Mouse (Mus musculus) spleen, postnatal 10 days (tissue): ENCODE measurements around the gene Setx.

Experiments used
- DNase-seq, 2 experiments: peaks; one replicate each; pipeline ENCODE4 v3.0.0; 2021 to 2022; ENCODE audit warnings: low spot score in 2 of 2

Gene Setx

DNA sequence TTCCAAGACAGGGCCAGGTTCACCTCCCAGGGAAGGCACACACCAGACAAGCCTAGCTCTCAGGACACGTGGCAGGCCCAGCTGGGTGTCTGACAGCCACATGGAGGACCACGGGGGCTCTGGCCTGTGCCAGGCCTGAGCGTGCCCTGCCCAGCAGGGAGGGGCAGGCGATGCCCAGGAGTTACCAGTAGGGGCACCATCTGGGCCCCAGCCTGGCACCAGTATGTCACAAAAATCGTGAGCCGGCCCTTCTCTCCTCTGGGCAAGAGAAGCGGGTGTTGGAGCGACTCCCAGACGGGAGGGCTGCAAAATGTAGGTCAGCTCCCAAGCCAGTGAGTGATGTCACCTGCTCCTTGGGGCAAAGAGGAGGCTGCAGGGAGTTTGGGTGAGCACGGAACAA lies 93.9 kb downstream of the Setx start:
- DNase-seq = no peak

DNA sequence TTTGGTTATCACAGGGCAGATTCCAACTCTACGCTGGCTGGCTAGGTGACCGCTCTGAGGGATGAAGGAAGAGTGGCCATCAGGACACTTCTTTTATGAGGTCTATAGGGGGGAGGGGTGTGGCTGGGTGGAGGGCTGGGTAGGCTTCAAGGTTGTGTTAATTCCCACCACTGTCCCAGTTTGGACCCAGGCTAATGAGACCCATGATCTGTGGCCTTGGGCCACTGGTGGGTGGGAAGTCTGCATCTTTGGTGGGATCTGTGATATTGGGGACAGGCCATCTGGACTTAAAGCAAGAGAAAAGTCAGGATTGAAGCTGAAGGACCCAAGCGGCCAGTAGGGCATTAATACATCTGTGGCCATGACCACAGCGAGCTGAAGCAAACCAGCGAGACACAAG lies 94.8 kb downstream of the Setx start:
- DNase-seq = no peak

DNA sequence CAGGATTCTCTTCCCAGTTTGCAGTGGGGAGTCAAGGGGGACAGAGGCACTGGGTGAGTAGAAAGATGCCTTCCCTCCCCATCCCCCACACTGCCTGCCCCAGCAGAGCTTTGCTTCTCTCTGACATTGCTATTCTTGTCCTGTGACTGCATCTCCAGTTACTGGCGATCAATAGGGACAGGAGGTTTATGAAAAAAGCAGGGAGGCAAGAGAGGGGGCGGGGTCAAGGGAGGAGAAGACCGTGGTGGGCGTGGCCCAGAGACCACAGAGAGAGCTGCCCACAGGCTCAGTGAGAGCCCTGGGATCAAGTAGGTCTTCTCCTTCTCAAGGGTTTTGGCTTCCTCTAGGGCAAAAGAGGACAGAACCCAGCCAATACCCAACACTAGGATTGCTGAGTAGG lies 98.3 kb downstream of the Setx start:
- DNase-seq = peak in 1 of 2 experiments; percentile 21

DNA sequence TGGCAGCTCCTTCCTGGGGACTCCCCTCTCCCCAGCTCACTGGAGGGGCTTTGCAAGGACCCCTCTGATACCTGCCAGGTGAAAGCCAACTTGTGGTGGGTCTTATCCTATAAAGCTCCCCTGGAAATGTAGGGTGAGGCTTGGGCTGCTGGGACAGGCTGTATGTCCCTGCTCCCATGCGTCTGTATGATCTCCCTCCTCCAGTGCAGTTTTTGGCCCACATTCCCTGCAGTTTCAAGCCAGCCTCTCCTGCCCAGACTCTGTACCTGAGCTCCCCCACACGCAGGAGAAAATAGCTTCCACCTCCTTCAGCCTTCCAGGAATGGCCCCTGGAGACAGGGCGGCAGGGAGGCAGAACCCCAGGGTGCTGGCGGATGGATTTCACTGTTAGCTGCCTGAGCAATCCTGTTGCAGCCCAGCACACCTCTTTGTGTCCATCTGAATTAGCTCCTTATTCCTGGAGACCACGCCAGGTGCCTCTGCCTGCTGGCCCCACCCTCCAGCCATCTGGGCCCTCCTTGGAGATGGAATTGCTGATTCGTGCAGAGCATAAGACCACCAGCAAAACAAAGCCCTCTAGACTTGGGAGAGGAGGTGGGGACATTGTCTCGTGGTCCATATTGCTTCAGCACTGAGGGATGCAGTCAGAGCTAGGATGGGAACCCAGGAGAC lies 99.7 kb downstream of the Setx start:
- no peak for DNase-seq

DNA sequence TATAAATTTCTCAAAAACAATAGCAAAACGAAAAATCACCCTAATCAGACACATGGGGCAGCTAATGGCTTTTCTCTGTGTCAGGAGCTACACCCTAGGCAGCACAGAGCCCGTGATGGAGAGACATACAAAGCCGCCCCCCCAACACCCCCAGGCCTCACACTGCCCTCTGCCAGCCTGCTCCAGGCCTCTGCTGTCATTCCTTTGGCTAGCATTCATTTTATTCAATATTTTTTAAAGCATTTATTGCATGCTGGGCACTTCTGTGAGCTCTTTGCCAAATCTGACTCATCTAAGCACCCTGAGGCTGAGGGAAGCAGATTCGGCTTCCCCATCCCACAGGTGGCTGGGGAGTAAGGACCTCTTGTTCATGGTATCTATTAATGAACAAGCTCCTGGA lies 102.7 kb downstream of the Setx start:
- no peak for DNase-seq

DNA sequence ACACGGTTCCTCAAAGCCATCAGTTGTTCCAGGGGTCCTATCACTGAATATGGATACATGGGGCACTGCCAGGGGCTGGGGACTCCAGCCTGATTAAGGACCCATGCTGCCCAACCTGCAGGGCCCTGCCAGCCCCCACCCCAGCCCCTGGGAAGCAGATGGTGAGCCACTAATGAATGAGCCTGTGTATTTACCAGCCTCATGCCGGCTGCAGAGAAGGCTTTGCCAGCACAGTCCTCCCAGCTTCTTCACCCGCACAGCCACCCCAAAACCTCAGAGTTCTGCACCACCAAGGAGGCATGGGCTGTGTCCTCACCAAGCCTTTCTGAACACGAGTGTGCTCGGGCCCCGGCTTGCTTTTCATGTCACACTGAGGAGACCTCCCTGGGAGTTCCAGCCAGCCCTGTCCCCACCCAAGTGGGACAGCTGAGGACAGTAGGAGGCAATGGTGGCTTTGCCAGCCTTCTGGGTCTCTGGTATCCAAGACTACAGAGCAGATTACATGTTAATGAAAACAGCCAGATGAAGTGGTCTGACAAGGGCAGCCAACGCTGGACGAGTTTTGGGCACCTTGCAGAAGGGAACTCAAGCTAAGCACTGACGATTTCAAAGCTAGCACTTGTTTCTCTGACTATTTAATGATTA lies 106.3 kb downstream of the Setx start:
- no peak for DNase-seq
